Mouse (Mus musculus): ENCODE results near the gene Fam98a.
A peak's percentile ranks its signal among the peaks of the same experiment; 100 is the strongest.

Fam98a gene

GRCm38 (mm10) chr17:75551512-75552400 is at the start of gene Fam98a:
TSS of gene Fam98a (minus strand) at chr17:75551946.
- peak; percentile 98 for DNase-seq (ENCODE audit: low spot score)

DNA sequence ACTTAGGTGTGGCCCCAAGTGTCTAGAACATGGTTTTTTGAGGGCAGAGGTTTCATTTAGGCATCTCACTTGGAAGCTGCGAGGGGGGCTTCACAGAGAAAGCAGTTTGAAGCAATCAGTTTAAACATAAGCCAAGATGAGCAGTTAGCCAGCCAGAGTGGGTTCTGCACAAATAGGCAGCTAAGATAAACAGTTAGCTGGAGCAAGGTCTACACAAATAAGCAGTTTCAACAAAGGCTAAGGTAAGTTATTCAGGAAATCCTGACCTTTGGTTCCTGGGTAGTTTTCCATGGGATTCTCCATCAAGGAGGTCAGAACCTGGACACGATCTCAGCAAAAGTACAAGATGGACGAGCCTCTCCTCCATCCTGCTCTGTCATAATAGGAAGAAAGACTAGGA is 46.9 kb upstream of the Fam98a start:
- no peak for DNase-seq (ENCODE audit: low spot score)

- no peak for DNase-seq (ENCODE audit: low spot score)
Observed at GRCm38 (mm10) chr17:75582738-75583137, 31.0 kb upstream of the Fam98a start.

GRCm38 (mm10) chr17:75575608-75576007 is 23.9 kb upstream of the Fam98a start:
- no peak for DNase-seq (ENCODE audit: low spot score)

- DNase-seq (ENCODE audit: low spot score): no peak
Observed at GRCm38 (mm10) chr17:75558041-75558440, 6.3 kb upstream of the Fam98a start.

DNA sequence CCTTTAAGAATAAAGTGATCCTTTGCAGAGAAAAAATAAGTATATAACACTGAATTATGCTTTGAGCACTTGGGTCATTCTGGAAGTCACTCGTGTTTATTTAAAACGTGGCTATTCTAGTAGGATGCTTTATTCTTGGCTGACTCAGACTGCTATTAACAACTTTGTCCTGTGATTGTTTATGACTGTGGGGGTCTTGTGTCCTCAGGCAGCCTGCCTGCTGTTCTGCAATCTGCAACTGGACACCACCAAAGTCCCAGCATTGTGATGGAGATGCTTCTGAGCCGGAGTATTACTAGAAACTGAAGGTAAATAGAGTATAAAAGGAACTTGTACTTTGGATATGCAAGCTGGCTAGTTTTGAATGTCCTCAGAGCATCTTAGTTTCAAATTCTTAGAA is 5.3 kb upstream of the Fam98a start:
- no peak for DNase-seq (ENCODE audit: low spot score)

DNA sequence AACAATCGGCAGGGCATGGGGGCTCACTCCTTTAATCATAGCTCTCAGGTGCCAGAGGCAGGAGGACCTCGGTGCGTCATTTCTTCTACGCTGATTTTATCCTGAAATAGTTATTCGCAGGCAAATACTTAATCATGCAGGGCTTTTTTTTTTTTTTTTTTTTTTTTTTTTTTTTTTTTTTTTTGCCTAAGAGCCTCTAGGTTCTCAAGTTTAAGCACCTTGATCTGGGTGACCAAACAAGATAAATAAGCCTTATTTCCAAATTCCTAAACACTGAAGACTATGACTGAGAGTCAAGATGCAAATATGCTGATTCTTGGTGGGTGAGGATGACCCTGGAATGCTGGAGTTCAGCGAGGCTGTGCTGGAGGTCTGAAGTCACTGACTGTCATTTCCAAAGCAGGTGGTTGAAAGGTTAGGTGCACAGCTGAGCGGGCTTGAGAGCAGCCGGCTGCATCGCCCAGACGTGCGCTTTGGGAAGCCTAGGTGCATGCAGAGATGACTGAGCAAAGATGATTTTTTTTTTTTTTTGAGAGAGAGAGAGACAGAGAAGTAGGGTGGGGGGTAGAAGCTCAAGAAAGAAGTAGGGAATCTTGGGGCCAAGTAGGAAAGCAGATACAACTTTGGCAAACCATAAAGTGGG is 854 bp downstream of the Fam98a start:
- no peak for DNase-seq (ENCODE audit: low spot score)

DNA sequence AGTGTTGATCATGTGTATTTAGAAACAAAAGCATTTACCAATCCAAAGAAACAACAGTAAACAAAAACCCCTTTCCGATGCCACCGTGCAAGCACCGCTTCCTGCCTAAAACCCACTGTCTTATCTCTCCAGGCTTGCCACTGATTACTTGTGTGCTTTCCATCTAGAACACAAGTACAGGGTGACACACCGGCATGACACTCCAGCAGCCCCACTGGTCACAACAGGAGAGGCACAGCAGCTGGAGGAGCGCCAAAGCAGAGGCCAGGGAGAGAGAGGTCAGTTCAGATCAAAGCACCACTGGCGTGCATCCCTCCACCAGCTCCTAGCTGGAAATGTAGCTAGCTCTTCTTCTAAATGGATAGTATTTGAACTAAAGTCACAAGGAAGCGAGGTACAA is 7.5 kb downstream of the Fam98a start:
- DNase-seq (ENCODE audit: low spot score): no peak

DNA sequence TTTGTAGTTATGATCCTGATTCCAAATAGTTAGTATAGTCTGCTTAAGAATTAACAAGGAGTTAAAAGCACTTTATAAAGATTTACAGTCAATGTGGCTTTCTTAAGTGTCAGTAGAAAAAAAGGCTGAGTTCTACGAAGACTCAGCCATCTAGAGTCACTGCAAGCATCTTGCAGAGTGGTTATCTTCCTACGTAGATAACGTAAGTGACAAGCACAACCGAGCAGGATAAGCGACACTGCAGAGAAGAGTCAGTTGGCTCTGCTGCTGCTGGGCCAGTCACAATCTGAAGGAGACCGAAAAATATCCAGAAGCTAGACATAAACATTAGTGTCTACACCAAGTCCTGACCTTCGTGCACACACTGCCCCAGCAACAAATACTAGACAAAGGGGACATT is 8.3 kb downstream of the Fam98a start:
- DNase-seq (ENCODE audit: low spot score): no peak

GRCm38 (mm10) chr17:75539841-75540240 is 11.9 kb downstream of the Fam98a start:
- DNase-seq (ENCODE audit: low spot score): no peak

GRCm38 (mm10) chr17:75539130-75539529 is 12.6 kb downstream of the Fam98a start:
- DNase-seq (ENCODE audit: low spot score): no peak

DNA sequence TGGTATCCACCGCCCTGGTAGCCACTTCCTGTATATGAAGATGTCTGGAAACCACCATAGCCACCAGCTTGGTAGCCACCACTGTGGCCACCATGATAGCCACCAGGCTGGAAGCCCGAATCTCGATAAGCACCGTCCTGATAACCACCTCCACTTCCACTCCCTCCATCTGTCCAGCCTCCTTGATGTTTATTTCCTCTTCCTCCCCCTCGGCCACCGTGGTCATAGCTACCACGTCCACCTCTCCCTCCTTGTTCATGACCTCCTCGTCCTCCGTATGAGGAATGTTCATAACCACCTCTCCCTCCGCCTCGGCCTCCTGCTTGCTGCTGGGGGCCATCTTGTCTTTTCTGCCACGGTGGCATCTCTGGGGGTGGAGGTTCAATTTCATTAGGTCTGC is 13.3 kb downstream of the Fam98a start:
- no peak for DNase-seq (ENCODE audit: low spot score)

GRCm38 (mm10) chr17:75537050-75537445 is 14.7 kb downstream of the Fam98a start:
- DNase-seq (ENCODE audit: low spot score): no peak

DNA sequence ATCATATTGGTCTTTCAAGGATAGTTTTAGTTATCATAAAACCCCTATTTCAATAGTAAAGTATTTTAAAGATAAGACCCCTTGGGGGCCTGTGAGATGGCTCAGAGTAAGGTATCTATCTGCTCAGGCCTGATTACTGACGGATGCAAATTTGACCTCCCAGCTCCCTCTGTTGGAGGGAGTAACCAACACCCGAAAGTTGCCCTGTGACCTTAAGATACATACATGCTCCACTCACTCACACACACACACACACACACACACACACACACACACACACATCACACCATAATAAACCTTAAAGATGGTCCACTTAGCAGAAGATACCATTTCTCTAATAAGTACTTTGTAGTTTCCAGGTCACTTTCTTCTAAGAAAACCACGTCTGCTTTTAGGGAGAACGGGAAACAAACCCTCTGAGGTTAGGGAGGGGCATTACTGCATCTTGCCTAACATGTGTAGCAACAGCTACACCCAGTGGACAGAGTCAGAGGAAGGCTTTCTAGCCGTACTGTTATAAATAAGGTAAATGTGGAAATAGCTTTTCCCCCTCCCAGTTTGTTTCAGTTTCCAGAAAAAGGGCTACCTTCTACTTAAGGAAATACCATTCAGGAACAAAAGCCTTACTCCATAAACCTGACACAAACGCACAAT is 15.2 kb downstream of the Fam98a start:
- DNase-seq (ENCODE audit: low spot score): no peak

GRCm38 (mm10) chr17:75535612-75536011 is 16.1 kb downstream of the Fam98a start:
- DNase-seq (ENCODE audit: low spot score): no peak

- no peak for DNase-seq (ENCODE audit: low spot score)
Observed at GRCm38 (mm10) chr17:75534314-75535020, 17.3 kb downstream of the Fam98a start.

GRCm38 (mm10) chr17:75532469-75532986 is 19.2 kb downstream of the Fam98a start:
- DNase-seq (ENCODE audit: low spot score): no peak

- no peak for DNase-seq (ENCODE audit: low spot score)
Observed at GRCm38 (mm10) chr17:75529222-75529935, 22.4 kb downstream of the Fam98a start.

GRCm38 (mm10) chr17:75526411-75526810 is 25.3 kb downstream of the Fam98a start:
- no peak for DNase-seq (ENCODE audit: low spot score)

DNA sequence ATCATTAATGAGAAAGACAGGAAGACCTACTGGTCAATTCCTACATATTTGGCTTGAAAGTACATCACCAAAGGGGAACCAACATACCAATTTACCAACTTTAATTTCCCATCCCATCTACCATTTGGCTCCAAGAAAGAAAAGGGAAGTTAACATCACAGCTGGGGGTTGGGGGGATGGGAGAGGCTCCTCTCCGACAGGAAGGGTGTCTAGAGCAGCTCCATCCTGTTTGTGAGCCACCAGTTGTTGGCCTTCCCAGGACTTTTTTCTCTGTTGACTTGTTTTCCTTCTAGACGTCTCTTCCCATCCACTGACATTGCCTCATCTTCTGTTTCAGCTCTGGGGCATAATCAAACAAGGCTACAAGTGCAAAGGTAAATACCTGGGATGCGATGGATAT is 27.9 kb downstream of the Fam98a start:
- no peak for DNase-seq (ENCODE audit: low spot score)

GRCm38 (mm10) chr17:75522347-75523065 is 29.2 kb downstream of the Fam98a start:
- no peak for DNase-seq (ENCODE audit: low spot score)

Data from testis, postnatal 10 days (tissue).